Mouse (Mus musculus): ENCODE measurements at regions not wholly inside any gene's neighbourhood (a gene's known extent, or its start where the extent isn't known, plus 50 kb on each side); places are given as distances from the start of the nearest gene placed in this dataset.

DNA sequence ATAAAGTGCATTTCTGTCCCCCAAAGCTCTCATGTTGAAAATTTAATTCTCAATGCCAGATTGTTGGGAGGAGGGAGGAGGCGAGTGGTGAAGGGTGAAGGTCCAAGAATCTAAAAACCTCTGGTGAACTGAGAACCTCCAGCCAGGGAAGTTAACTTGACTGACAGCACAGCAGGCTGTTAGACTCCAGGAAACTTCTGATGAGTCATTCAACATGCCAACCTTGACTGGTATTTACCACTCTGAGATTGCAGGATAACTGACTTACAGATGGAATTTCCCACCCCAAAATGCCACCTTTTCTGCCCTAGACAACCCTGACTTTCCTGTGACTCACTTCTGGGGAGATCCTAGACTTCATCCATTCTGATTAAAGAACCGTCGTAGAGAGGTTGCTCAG is 58.6 kb upstream of the Prdm8 start:
- DNase-seq (ENCODE audit: extremely low spot score in 1 of 2, low spot score in 2 of 2), result no peak
- intact Hi-C loops (cut with DNase I), result no loop called here

DNA sequence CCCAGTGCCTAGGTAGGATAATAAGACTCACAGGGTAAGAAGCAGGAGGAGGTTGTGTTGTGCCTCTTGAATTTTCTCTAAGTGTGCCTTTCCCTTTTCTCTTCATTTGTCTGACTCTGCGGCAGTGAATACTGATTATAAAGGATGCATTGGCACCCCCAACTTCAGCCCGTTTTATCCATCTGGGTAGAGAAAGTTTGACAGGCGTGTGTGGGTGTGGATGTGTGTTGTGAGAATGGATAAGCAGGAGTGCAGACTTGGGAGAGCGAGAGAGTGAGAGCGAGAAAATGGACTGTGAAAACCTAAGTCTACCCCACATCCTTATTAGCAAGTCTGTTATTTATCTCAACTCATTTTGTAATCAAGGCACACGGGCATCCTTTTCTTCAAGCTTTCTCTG is 60.7 kb upstream of the Prdm8 start:
- DNase-seq (ENCODE audit: extremely low spot score in 1 of 2, low spot score in 2 of 2), result peak; percentile 21 to 26

DNA sequence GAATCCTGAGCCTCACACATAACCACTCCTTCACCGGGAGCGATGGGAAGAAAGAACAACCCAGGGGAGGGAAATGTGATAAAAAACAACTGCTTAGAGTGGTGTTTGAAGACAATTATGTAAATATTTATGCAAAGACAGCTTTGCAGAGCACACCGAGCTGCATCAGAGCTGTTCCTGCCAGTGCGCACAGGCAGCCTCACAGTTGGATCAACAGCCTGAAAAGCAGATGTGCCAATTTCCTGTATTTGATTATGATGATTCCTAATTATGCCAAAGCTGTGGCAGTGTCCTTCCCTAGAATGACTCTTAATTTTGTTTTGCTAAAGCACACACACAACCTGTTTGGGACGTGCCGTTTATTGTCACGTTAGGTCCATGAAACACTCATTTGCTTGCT is 52.6 kb upstream of the Antxr2 start:
- DNase-seq (ENCODE audit: extremely low spot score in 1 of 2, low spot score in 2 of 2), result no peak

More for the DNA sequence above, 60.7 kb upstream of the Prdm8 start:
- intact Hi-C loops (cut with DNase I), result no loop called here

DNA sequence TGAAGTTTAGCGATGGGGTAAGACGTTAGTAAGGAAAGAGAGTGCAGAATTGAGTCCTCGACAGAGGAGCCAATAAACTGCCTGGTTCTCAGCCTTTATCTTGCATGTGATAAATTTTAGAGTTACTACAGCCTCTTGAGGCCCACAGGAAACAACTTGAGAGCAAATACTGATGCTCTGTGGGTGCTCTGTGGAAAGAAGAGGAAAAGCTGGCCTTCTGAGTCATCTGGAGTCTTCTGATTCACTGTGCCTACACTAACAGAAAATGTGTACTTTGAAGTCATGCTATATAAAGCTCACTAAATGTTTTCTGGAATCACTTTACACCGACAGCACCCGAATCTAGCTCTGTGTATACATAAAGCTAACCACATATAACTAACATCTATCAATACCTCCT is 50.4 kb upstream of the Antxr2 start:
- no peak for DNase-seq (ENCODE audit: extremely low spot score in 1 of 2, low spot score in 2 of 2)
- intact Hi-C loops (cut with DNase I), result no loop called here

More for the DNA sequence above, 52.6 kb upstream of the Antxr2 start:
- intact Hi-C loops (cut with DNase I), result no loop called here
